Mouse (Mus musculus): ENCODE data around the gene Gm12184.

The Gm12184 gene

GRCm38 (mm10) chr11:48776664-48777063 is 49.8 kb downstream of the Gm12184 start:
- DNase-seq (ENCODE audit: low read depth in 2 of 2, low spot score in 2 of 2): peak in 1 of 2 experiments; percentile 48

GRCm38 (mm10) chr11:48775483-48775882 is 51.0 kb downstream of the Gm12184 start:
- DNase-seq (ENCODE audit: low read depth in 2 of 2, low spot score in 2 of 2): no peak

All from CD8-positive naive resting alpha-beta T cell, adult 2 months (primary cell).